Mouse (Mus musculus): ENCODE data around the gene Kdm5c. TPM values are rescaled to one million over a fixed set of nuclear protein-coding genes. Genes with fewer than 3 reads are reported as not detected.
A peak's percentile ranks its signal among the peaks of the same experiment; 100 is the strongest.

Gene Kdm5c
- polyA plus RNA-seq, 1 experiment from 2014 or later, result 17.0 TPM

- Histone ChIP-seq H3K4me2 (replicated peaks; ENCODE audit: low read depth, low read length) (no peak overlapping the region), H3K4me1 (ENCODE audit: insufficient read depth, low read depth, low read length) (no peaks in the 10 kb centered on the region), H3K27me3 (replicated peaks; ENCODE audit: insufficient read depth, low read length) (no peaks in the 10 kb centered on the region), H3K4me3 (ENCODE audit: low read depth, low read length) (no peak overlapping the region), H3K9ac (replicated peaks; ENCODE audit: low read depth) (no peak overlapping the region), H3K9me3 (ENCODE audit: low read length) (no peaks in the 10 kb centered on the region), H3K36me3 (ENCODE audit: insufficient read depth, low read length) (no peaks in the 10 kb centered on the region), H3K27ac (ENCODE audit: low read length) (no peak overlapping the region)
- no peak for TF ChIP-seq CTCF (IDR thresholded peaks at IDR 0.05)
- no peak for TF ChIP-seq EP300 (IDR thresholded peaks at IDR 0.05)
- DNase-seq (ENCODE audit: low spot score) (no peak), ATAC-seq (no peak)
- WGBS, result 76% methylated on average over 4 of the region's 4 CpGs
Measured at GRCm38 (mm10) chrX:152320535-152320934, 87.7 kb downstream of the Kdm5c start.

GRCm38 (mm10) chrX:152322776-152323175 is 90.0 kb downstream of the Kdm5c start:
- ATAC-seq (no peak), DNase-seq (ENCODE audit: low spot score) (peak; percentile 36)
- no peak overlapping the region for H3K4me2 ChIP-seq (replicated peaks; ENCODE audit: low read depth, low read length)
- H3K9me3 ChIP-seq (ENCODE audit: low read length), result no peaks in the 10 kb centered on the region
- H3K27ac ChIP-seq (ENCODE audit: low read length), result no peak overlapping the region
- H3K9ac ChIP-seq (replicated peaks; ENCODE audit: low read depth), result no peak overlapping the region
- no peaks in the 10 kb centered on the region for H3K36me3 ChIP-seq (ENCODE audit: insufficient read depth, low read length)
- 51% methylated on average over 2 of the region's 2 CpGs for WGBS
- no peaks in the 10 kb centered on the region for H3K27me3 ChIP-seq (replicated peaks; ENCODE audit: insufficient read depth, low read length)
- H3K4me3 ChIP-seq (ENCODE audit: low read depth, low read length), result no peak overlapping the region
- no peaks in the 10 kb centered on the region for H3K4me1 ChIP-seq (ENCODE audit: insufficient read depth, low read depth, low read length)
- TF ChIP-seq CTCF (IDR thresholded peaks at IDR 0.05) (no peak), EP300 (IDR thresholded peaks at IDR 0.05) (no peak)

DNA sequence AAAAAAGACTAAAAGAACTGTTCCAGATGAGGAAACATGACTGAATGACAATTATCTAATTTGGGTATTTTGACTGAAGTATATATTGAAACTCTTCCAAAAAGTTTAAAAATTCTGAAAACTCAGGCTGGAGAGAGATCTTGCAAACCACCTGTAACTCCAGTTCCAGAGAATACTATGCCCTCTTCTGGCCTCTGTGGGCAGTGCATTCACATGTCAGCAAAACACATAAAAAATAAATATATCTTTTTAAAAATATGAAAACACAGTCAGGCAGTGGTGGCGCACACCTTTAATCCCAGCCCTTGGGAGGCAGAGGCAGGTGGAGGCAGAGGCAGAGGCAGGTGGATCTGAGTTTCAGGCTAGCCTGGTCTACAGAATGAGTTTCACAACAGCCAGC is 90.8 kb downstream of the Kdm5c start:
- 92% methylated on average over 1 of the region's 1 CpGs for WGBS

More for the DNA sequence above, 90.8 kb downstream of the Kdm5c start:
- Histone ChIP-seq H3K9me3 (ENCODE audit: low read length) (no peaks in the 10 kb centered on the region), H3K4me3 (ENCODE audit: low read depth, low read length) (no peak overlapping the region), H3K4me1 (ENCODE audit: insufficient read depth, low read depth, low read length) (no peaks in the 10 kb centered on the region), H3K4me2 (replicated peaks; ENCODE audit: low read depth, low read length) (no peak overlapping the region), H3K27me3 (replicated peaks; ENCODE audit: insufficient read depth, low read length) (no peaks in the 10 kb centered on the region), H3K27ac (ENCODE audit: low read length) (no peak overlapping the region), H3K36me3 (ENCODE audit: insufficient read depth, low read length) (no peaks in the 10 kb centered on the region), H3K9ac (replicated peaks; ENCODE audit: low read depth) (no peak overlapping the region)
- TF ChIP-seq EP300 (IDR thresholded peaks at IDR 0.05) (no peak), CTCF (IDR thresholded peaks at IDR 0.05) (peak; percentile 33; the same call in 1 of the 2 replicates)
- no peak for ATAC-seq
- no peak for DNase-seq (ENCODE audit: low spot score)

Other genes starting within 250 kb of the Kdm5c start
- 119 and 125 TPM in 2 replicates for gene Hsd17b10, start 231.2 kb upstream of the Kdm5c start, polyA plus RNA-seq (2015; fragmentation: Nextera tagmentation; extraction: Ambion mirVana)
- gene Ribc1, start 216.7 kb upstream of the Kdm5c start, polyA plus RNA-seq (2015; fragmentation: Nextera tagmentation; extraction: Ambion mirVana), result 3.2 and 5.2 TPM in 2 replicates
- gene Smc1a, start 216.6 kb upstream of the Kdm5c start, polyA plus RNA-seq (2015; fragmentation: Nextera tagmentation; extraction: Ambion mirVana), result 44.5 and 49.3 TPM in 2 replicates
- gene Iqsec2, start 88.8 kb upstream of the Kdm5c start, polyA plus RNA-seq (2015; fragmentation: Nextera tagmentation; extraction: Ambion mirVana), result 4.0 and 4.3 TPM in 2 replicates
- 5.9 and 6.6 TPM in 2 replicates for gene Kantr, start 94.5 kb downstream of the Kdm5c start, polyA plus RNA-seq (2015; fragmentation: Nextera tagmentation; extraction: Ambion mirVana)
- 13.5 and 14.0 TPM in 2 replicates for gene Tspyl2, start 109.4 kb downstream of the Kdm5c start, polyA plus RNA-seq (2015; fragmentation: Nextera tagmentation; extraction: Ambion mirVana)
- 1.1 TPM in 2 replicates for gene Gpr173, start 135.7 kb downstream of the Kdm5c start, polyA plus RNA-seq (2015; fragmentation: Nextera tagmentation; extraction: Ambion mirVana)